Mouse (Mus musculus) brain, embryonic 14.5 days (tissue): ENCODE measurements around the gene Lcn5.

Experiments used
- CTCF ChIP-seq: fragments of 200-500 bp; IDR thresholded peaks from 2 replicates; pipeline ENCODE4 v1.5.1; 2012; ENCODE audit warnings: inconsistent platforms, mild to moderate bottlenecking, moderate library complexity, borderline replicate concordance; ENCODE audit not compliant: insufficient read depth, insufficient read length; ENCODE audit errors: extremely low read depth
- POLR2A ChIP-seq: fragments of 200-500 bp; IDR thresholded peaks from 2 replicates; pipeline ENCODE4 v1.6.1; 2012; ENCODE audit warnings: mild to moderate bottlenecking, inconsistent platforms, borderline replicate concordance; ENCODE audit not compliant: poor library complexity, insufficient read depth, insufficient read length, severe bottlenecking; ENCODE audit errors: extremely low read depth

GRCm38 (mm10) chr2:25639890-25640289 lies 17.9 kb upstream of the Lcn5 start:
- TF ChIP-seq CTCF (peak; percentile 72; the same call in 1 of the 2 replicates), POLR2A (no peak)
